Mouse (Mus musculus): ENCODE data around the gene Ptpre.

DNA sequence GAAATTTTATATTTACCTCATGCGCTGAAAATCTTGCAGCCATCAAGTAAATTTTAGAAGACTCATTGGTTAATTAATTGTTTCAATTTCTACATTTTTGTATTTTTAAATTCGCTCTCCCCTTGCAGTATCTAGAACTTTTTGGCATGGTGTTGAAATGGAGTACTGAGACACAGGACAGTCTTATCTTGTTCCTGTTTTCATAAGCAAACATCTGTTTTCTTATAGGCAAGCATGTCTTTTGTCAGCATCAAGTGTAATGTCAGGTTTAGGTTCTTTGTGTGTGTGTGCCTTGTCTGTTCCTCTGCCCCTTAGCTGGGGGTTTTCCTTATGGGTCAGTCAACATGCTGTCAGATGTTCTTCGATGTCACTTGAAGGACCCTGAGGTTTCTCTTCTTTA is 39.0 kb downstream of the Ptpre start:
- TF ChIP-seq POLR2A (IDR thresholded peaks at IDR 0.05; ENCODE audit: insufficient read length, low read depth) (no peak), TCF12 (IDR thresholded peaks at IDR 0.05; ENCODE audit: insufficient read depth, poor library complexity, severe bottlenecking) (no peak)

All from myocyte (in vitro differentiated cells).